Mouse (Mus musculus) myocyte (in vitro differentiated cells): ENCODE measurements around the gene Igfbp3. TPM values are rescaled to one million over a fixed set of nuclear protein-coding genes. Genes with fewer than 3 reads are reported as not detected.

Experiments
- H3K27me3 ChIP-seq: one replicate; pipeline ENCODE4 v1.6.1; 2011; ENCODE audit not compliant: control insufficient read depth, insufficient read depth, insufficient read length
- H3K36me3 ChIP-seq: one replicate; pipeline ENCODE4 v1.6.1; 2011; ENCODE audit not compliant: control insufficient read depth, insufficient read depth
- H3K4me2 ChIP-seq: one replicate; pipeline ENCODE4 v1.6.1; 2011; ENCODE audit warnings: low read depth, control low read depth
- H3K4me3 ChIP-seq: one replicate; pipeline ENCODE4 v1.5.1; 2011; ENCODE audit warnings: mild to moderate bottlenecking, control low read depth, moderate library complexity
- H3K79me2 ChIP-seq: one replicate; pipeline ENCODE4 v1.6.1; 2011; ENCODE audit not compliant: control insufficient read depth, insufficient read depth
- H3ac ChIP-seq: one replicate; pipeline ENCODE4 v1.6.1; 2011; ENCODE audit not compliant: control insufficient read depth, insufficient read length
- CEBPB ChIP-seq: IDR thresholded peaks from 2 replicates; pipeline ENCODE4 v1.6.1; 2011; ENCODE audit warnings: mild to moderate bottlenecking, moderate library complexity; ENCODE audit not compliant: poor library complexity, insufficient read depth, severe bottlenecking
- E2F4 ChIP-seq: IDR thresholded peaks from one replicate; pipeline ENCODE4 v1.6.1; 2011; ENCODE audit warnings: mild to moderate bottlenecking, control low read depth, moderate library complexity; ENCODE audit not compliant: insufficient read depth
- MAX ChIP-seq: IDR thresholded peaks from one replicate; pipeline ENCODE4 v1.6.1; 2011; ENCODE audit warnings: low read depth, mild to moderate bottlenecking, control low read depth
- MYOD1 ChIP-seq, 3 experiments: IDR thresholded peaks; one replicate each; pipeline ENCODE4 v1.6.1; 2011; ENCODE audit warnings: control low read depth in 2 of 3, low read depth in 2 of 3, mild to moderate bottlenecking in 2 of 3, moderate library complexity in 1 of 3; ENCODE audit not compliant: insufficient read length in 2 of 3, control insufficient read depth in 1 of 3
- MYOG ChIP-seq, 3 experiments: IDR thresholded peaks; one replicate each; pipeline ENCODE4 v1.6.1; 2011; ENCODE audit warnings: control low read depth in 2 of 3, low read depth in 2 of 3, mild to moderate bottlenecking in 2 of 3; ENCODE audit not compliant: insufficient read length in 2 of 3, control insufficient read depth in 1 of 3, insufficient read depth in 1 of 3
- POLR2A ChIP-seq: IDR thresholded peaks from one replicate; pipeline ENCODE4 v1.6.1; 2011; ENCODE audit warnings: low read depth, mild to moderate bottlenecking, control low read depth, moderate library complexity; ENCODE audit not compliant: insufficient read length
- POLR2AphosphoS2 ChIP-seq: IDR thresholded peaks from one replicate; pipeline ENCODE4 v1.6.1; 2011; ENCODE audit warnings: low read depth, control low read depth; ENCODE audit not compliant: insufficient read length
- REST ChIP-seq: IDR thresholded peaks from one replicate; pipeline ENCODE4 v1.6.1; 2011; ENCODE audit warnings: mild to moderate bottlenecking, control low read depth, moderate library complexity; ENCODE audit not compliant: insufficient read depth, insufficient read length
- SRF ChIP-seq: IDR thresholded peaks from one replicate; pipeline ENCODE4 v1.6.1; 2011; ENCODE audit warnings: low read depth; ENCODE audit not compliant: control insufficient read depth, insufficient read length
- TCF12 ChIP-seq: IDR thresholded peaks from one replicate; pipeline ENCODE4 v1.6.1; 2011; ENCODE audit warnings: mild to moderate bottlenecking, control low read depth; ENCODE audit not compliant: poor library complexity, insufficient read depth, severe bottlenecking
- TCF3 ChIP-seq: IDR thresholded peaks from one replicate; pipeline ENCODE4 v1.6.1; 2011; ENCODE audit warnings: low read depth, control low read depth; ENCODE audit not compliant: insufficient read length
- USF1 ChIP-seq: IDR thresholded peaks from one replicate; pipeline ENCODE4 v1.6.1; 2011; ENCODE audit warnings: low read depth, mild to moderate bottlenecking, control low read depth, moderate library complexity
- polyA plus RNA-seq: library from polyadenylated mRNA; unstranded; fragments of >200 nt; fragmentation: generic; extraction: Trizol; gene quantifications from one replicate; pipeline ENCODE4 v1.2.1, GENCODE M21; 2012; ENCODE audit warnings: missing spikeins

Gene Igfbp3
- polyA plus RNA-seq, 1 experiment, result 2.2 TPM

GRCm38 (mm10) chr11:7203846-7204245 is 9.9 kb downstream of the Igfbp3 start:
- Histone ChIP-seq H3K4me2 (no peak overlapping the region), H3K4me3 (no peak overlapping the region), H3K79me2 (no peaks in the 10 kb centered on the region), H3K36me3 (no peaks in the 10 kb centered on the region), H3K27me3 (no peaks in the 10 kb centered on the region), H3ac (no peak overlapping the region)
- TF ChIP-seq CEBPB (no peak), TCF3 (no peak), USF1 (no peak), TCF12 (no peak), POLR2AphosphoS2 (no peak), POLR2A (no peak), SRF (no peak), REST (no peak), MYOD1 (IDR thresholded peaks at IDR 0.05; ENCODE audit: control insufficient read depth in 1 of 3, insufficient read length in 2 of 3, low read depth in 2 of 3) (no peak)

- TF ChIP-seq SRF, result no peak
- no peak for TF ChIP-seq POLR2AphosphoS2
- no peak for TF ChIP-seq MYOG (IDR thresholded peaks at IDR 0.05; ENCODE audit: control insufficient read depth in 1 of 3, insufficient read depth in 1 of 3, insufficient read length in 2 of 3, low read depth in 2 of 3)
- TF ChIP-seq MAX, result no peak
- TF ChIP-seq POLR2A, result no peak
- no peak for TF ChIP-seq TCF12
- TF ChIP-seq E2F4, result no peak
- TF ChIP-seq TCF3, result no peak
- no peak for TF ChIP-seq REST
- TF ChIP-seq MYOD1 (IDR thresholded peaks at IDR 0.05; ENCODE audit: control insufficient read depth in 1 of 3, insufficient read length in 2 of 3, low read depth in 2 of 3), result no peak
- TF ChIP-seq CEBPB, result no peak
- no peak for TF ChIP-seq USF1
- no peaks in the 10 kb centered on the region for H3K27me3 ChIP-seq
- H3K4me3 ChIP-seq, result no peak overlapping the region
- H3K36me3 ChIP-seq, result no peaks in the 10 kb centered on the region
- H3K79me2 ChIP-seq, result no peaks in the 10 kb centered on the region
- H3K4me2 ChIP-seq, result no peak overlapping the region
- H3ac ChIP-seq, result no peak overlapping the region
These were observed 11.5 kb downstream of the Igfbp3 start for GRCm38 (mm10) chr11:7202206-7202605.

- H3K27me3 ChIP-seq, result no peaks in the 10 kb centered on the region
- TF ChIP-seq MAX (no peak), POLR2A (no peak), REST (no peak), POLR2AphosphoS2 (no peak), TCF3 (no peak)
These were observed 13.3 kb downstream of the Igfbp3 start for GRCm38 (mm10) chr11:7200393-7200783.

GRCm38 (mm10) chr11:7199736-7200392 is 13.9 kb downstream of the Igfbp3 start:
- H3K27me3 ChIP-seq, result no peaks in the 10 kb centered on the region
- no peak overlapping the region for H3K4me3 ChIP-seq
- H3K79me2 ChIP-seq, result no peaks in the 10 kb centered on the region
- no peak for TF ChIP-seq MYOD1 (IDR thresholded peaks at IDR 0.05; ENCODE audit: control insufficient read depth in 1 of 3, insufficient read length in 2 of 3, low read depth in 2 of 3)
- no peak for TF ChIP-seq TCF3
- TF ChIP-seq TCF12, result no peak
- TF ChIP-seq REST, result no peak
- no peak for TF ChIP-seq E2F4
- no peak for TF ChIP-seq CEBPB
- TF ChIP-seq MYOG (IDR thresholded peaks at IDR 0.05; ENCODE audit: control insufficient read depth in 1 of 3, insufficient read depth in 1 of 3, insufficient read length in 2 of 3, low read depth in 2 of 3), result no peak
- no peak for TF ChIP-seq SRF
- TF ChIP-seq USF1, result no peak
- TF ChIP-seq MAX, result no peak
- TF ChIP-seq POLR2AphosphoS2, result no peak
- H3K4me2 ChIP-seq, result no peak overlapping the region
- no peak overlapping the region for H3ac ChIP-seq
- no peaks in the 10 kb centered on the region for H3K36me3 ChIP-seq

More at GRCm38 (mm10) chr11:7200393-7200783, 13.3 kb downstream of the Igfbp3 start:
- no peak overlapping the region for H3ac ChIP-seq
- no peaks in the 10 kb centered on the region for H3K79me2 ChIP-seq
- H3K4me3 ChIP-seq, result no peak overlapping the region
- H3K4me2 ChIP-seq, result no peak overlapping the region
- H3K36me3 ChIP-seq, result no peaks in the 10 kb centered on the region

- Histone ChIP-seq H3K27me3 (no peaks in the 10 kb centered on the region), H3K79me2 (no peaks in the 10 kb centered on the region), H3K36me3 (no peaks in the 10 kb centered on the region), H3ac (no peak overlapping the region), H3K4me2 (no peak overlapping the region), H3K4me3 (no peak overlapping the region)
- TF ChIP-seq SRF (no peak), TCF12 (no peak), TCF3 (no peak), E2F4 (no peak), CEBPB (no peak), MYOG (IDR thresholded peaks at IDR 0.05; ENCODE audit: control insufficient read depth in 1 of 3, insufficient read depth in 1 of 3, insufficient read length in 2 of 3, low read depth in 2 of 3) (no peak), MYOD1 (IDR thresholded peaks at IDR 0.05; ENCODE audit: control insufficient read depth in 1 of 3, insufficient read length in 2 of 3, low read depth in 2 of 3) (no peak), REST (no peak), MAX (no peak), POLR2AphosphoS2 (no peak), USF1 (no peak), POLR2A (no peak)
These were observed 15.1 kb downstream of the Igfbp3 start for GRCm38 (mm10) chr11:7198481-7199256.
